9 mouse cellular contexts compared by ENCODE assay signal in genomic region chr6:3182889-3183818, GRCm38 (mm10).
A peak's percentile ranks its signal among the peaks of the same experiment; 100 is the strongest.
DNase-seq lines count a peak whose midpoint lies in the region; ATAC-seq and TF ChIP-seq lines count a peak whose summit lies in the region.
"Had no signal": no experiment of that assay in that cellular context is flagged by ENCODE, and none has a peak within 500 bp of the region (broad histone marks: within the 10 kb centered on the region; RNA-seq: fewer than 3 reads in every experiment).

No protein-coding gene starts in this region.

- H3K4me3 ChIP-seq in hindbrain, embryonic 13.5 days = peak overlapping the region; percentile 23
- H3K4me3 ChIP-seq in limb, embryonic 14.5 days (replicated peaks; ENCODE audit: low read length) = peak overlapping the region; percentile 18
- peak overlapping the region; percentile 12 for H3K4me3 ChIP-seq in midbrain, embryonic 13.5 days (replicated peaks)
- H3K4me3 ChIP-seq in stomach, embryonic 15.5 days (replicated peaks) = peak overlapping the region; percentile 16

- peak; percentile 82 for ATAC-seq in hindbrain, embryonic 13.5 days (ENCODE audit: low FRiP score)
- peak; percentile 74 for ATAC-seq in limb, embryonic 14.5 days (ENCODE audit: low FRiP score, low read depth)
- peak; percentile 85 for ATAC-seq in midbrain, embryonic 13.5 days
- ATAC-seq in stomach, embryonic 15.5 days (ENCODE audit: insufficient read depth, low FRiP score, low read depth) = peak; percentile 88

- H3K4me1 ChIP-seq in hindbrain, embryonic 13.5 days (replicated peaks) = no peaks in the 10 kb centered on the region
- H3K4me1 ChIP-seq in limb, embryonic 14.5 days (ENCODE audit: control insufficient read depth, insufficient read depth, low read length) = no peaks in the 10 kb centered on the region
- H3K4me1 ChIP-seq in midbrain, embryonic 13.5 days (replicated peaks) = no peaks in the 10 kb centered on the region
- H3K4me1 ChIP-seq in stomach, embryonic 15.5 days = no peaks in the 10 kb centered on the region

- H3K9ac ChIP-seq in hindbrain, embryonic 13.5 days = no peak overlapping the region
- no peak overlapping the region for H3K9ac ChIP-seq in limb, embryonic 14.5 days (ENCODE audit: low read depth, low read length, severe bottlenecking)
- H3K9ac ChIP-seq in midbrain, embryonic 13.5 days (replicated peaks) = no peak overlapping the region
- no peak overlapping the region for H3K9ac ChIP-seq in stomach, embryonic 15.5 days

- H3K27me3 ChIP-seq in hindbrain, embryonic 13.5 days = no peaks in the 10 kb centered on the region
- H3K27me3 ChIP-seq in limb, embryonic 14.5 days (ENCODE audit: control insufficient read depth, insufficient read depth, low read length) = no peaks in the 10 kb centered on the region
- no peaks in the 10 kb centered on the region for H3K27me3 ChIP-seq in midbrain, embryonic 13.5 days
- 0 out of 2 replicates have a peak, but pooled peaks cover 4% of the 10 kb centered on the region for H3K27me3 ChIP-seq in stomach, embryonic 15.5 days (replicated peaks)

- DNase-seq in heart, adult 11 months = peak; percentile 98
- no peak for DNase-seq in heart, postnatal 25 days (ENCODE audit: low spot score)
- peak; percentile 36 for DNase-seq in cerebellum, adult 9-10 months
- peak; percentile 80 for DNase-seq in forelimb bud, embryonic 11.5 days (ENCODE audit: low read depth, low spot score)
- peak; percentile 32 for DNase-seq in limb, embryonic 14.5 days (ENCODE audit: low spot score)

- peak overlapping the region; percentile 41 for H3K4me2 ChIP-seq in hindbrain, embryonic 13.5 days
- peak overlapping the region; percentile 13 for H3K4me2 ChIP-seq in limb, embryonic 14.5 days (replicated peaks; ENCODE audit: low read depth, low read length, severe bottlenecking)
- peak overlapping the region; percentile 35 for H3K4me2 ChIP-seq in midbrain, embryonic 13.5 days (replicated peaks)
- H3K4me2 ChIP-seq in stomach, embryonic 15.5 days = peak overlapping the region; percentile 37

- intact Hi-C loops in heart, postnatal 25 days (cut with DNase I) = no loop called here

- peaks cover 28% of the 10 kb centered on the region for H3K9me3 ChIP-seq in hindbrain, embryonic 13.5 days
- peaks cover 15% of the 10 kb centered on the region for H3K9me3 ChIP-seq in limb, embryonic 14.5 days (ENCODE audit: control insufficient read depth, low read length)
- peaks cover 24% of the 10 kb centered on the region for H3K9me3 ChIP-seq in midbrain, embryonic 13.5 days
- H3K9me3 ChIP-seq in stomach, embryonic 15.5 days = no peaks in the 10 kb centered on the region

- WGBS in hindbrain, embryonic 13.5 days = 46% methylated on average over 33 of the region's 33 CpGs
- 44% methylated on average over 33 of the region's 33 CpGs for WGBS in limb, embryonic 14.5 days
- WGBS in midbrain, embryonic 13.5 days = 45% methylated on average over 33 of the region's 33 CpGs
- 41% methylated on average over 33 of the region's 33 CpGs for WGBS in stomach, embryonic 15.5 days

- H3K27ac ChIP-seq in hindbrain, embryonic 13.5 days = no peak overlapping the region
- no peak overlapping the region for H3K27ac ChIP-seq in limb, embryonic 14.5 days (replicated peaks; ENCODE audit: low read depth, low read length)
- no peak overlapping the region for H3K27ac ChIP-seq in midbrain, embryonic 13.5 days
- H3K27ac ChIP-seq in stomach, embryonic 15.5 days = no peak overlapping the region
- H3K27ac ChIP-seq: macrophage had no signal

- no peaks in the 10 kb centered on the region for H3K36me3 ChIP-seq in hindbrain, embryonic 13.5 days
- no peaks in the 10 kb centered on the region for H3K36me3 ChIP-seq in limb, embryonic 14.5 days (ENCODE audit: control insufficient read depth, insufficient read depth, low read length)
- 0 out of 2 replicates have a peak, but pooled peaks cover 4% of the 10 kb centered on the region for H3K36me3 ChIP-seq in midbrain, embryonic 13.5 days
- H3K36me3 ChIP-seq in stomach, embryonic 15.5 days = no peaks in the 10 kb centered on the region

- no peak for TF ChIP-seq POLR2A in limb, embryonic 14.5 days (IDR thresholded peaks at IDR 0.05; ENCODE audit: borderline replicate concordance, extremely low read depth, insufficient read depth, insufficient read length)
